Mouse (Mus musculus): ENCODE measurements around the gene Serinc4.

DNA sequence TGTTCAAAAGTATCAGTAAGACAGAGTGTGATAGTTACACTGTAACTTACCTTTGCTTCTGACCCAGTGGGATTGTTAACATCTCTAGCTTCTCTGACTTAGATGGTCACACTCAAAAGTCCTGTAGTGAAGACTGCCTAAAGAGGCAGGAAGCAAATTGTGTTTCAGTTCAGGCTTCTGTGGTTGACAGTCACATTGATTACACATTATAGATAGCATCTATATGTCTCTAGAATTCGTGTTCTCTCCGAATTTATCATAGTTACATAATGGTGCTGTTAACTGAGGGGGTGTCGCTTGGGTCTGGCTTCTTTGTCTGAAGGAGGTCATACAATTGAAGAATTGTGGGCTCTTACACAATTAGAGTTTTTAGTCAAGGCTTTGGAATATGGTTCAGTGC lies 41.5 kb downstream of the Serinc4 start:
- TF ChIP-seq MAFK (IDR thresholded peaks at IDR 0.05; ENCODE audit: borderline replicate concordance, low read depth, low read length) = no peak
- no peak for TF ChIP-seq CTCF (IDR thresholded peaks at IDR 0.05 in 2 of 3, conservative IDR thresholded peaks at IDR 0.05 in 1 of 3; ENCODE audit: control insufficient read depth in 1 of 3, insufficient read depth in 1 of 3, low read depth in 2 of 3, low read length in 3 of 3, poor library complexity in 1 of 3, severe bottlenecking in 1 of 3)
